Mouse (Mus musculus) embryonic stem cell, embryonic (primary cell): ENCODE measurements at regions not wholly inside any gene's neighbourhood (a gene's known extent, or its start where the extent isn't known, plus 50 kb on each side); places are given as distances from the start of the nearest gene placed in this dataset.

Experiments used
- CTCF ChIA-PET, 4 experiments: fragments of 300-600 bp in 2 of 4; fragments of 350-600 bp in 2 of 4; sonication (Branson Sonifier 250); formaldehyde crosslinking; loops; one replicate each; lab custom pipeline; 2022; ENCODE audit warnings: inconsistent platforms in 2 of 4; lab: Charles Lee
- POLR2A ChIA-PET, 4 experiments: fragments of 300-600 bp in 2 of 4; fragments of 350-600 bp in 2 of 4; sonication (Branson Sonifier 250); formaldehyde crosslinking; loops; one replicate each; lab custom pipeline; 2022; ENCODE audit warnings: antibody characterized with exemption in 4 of 4, inconsistent platforms in 1 of 4; lab: Charles Lee

- ChIA-PET POLR2A (interaction anchor here in 1 of 4 experiments (0.6 kb wide), 2 partner anchors 29 to 969 kb away, joined by 3 to 7 read pairs; no protein-coding TSS in a partner anchor), CTCF (no interaction called here)
These were observed 246.1 kb downstream of the Atp6ap1l start for GRCm38 (mm10) chr13:90659087-90659486.

DNA sequence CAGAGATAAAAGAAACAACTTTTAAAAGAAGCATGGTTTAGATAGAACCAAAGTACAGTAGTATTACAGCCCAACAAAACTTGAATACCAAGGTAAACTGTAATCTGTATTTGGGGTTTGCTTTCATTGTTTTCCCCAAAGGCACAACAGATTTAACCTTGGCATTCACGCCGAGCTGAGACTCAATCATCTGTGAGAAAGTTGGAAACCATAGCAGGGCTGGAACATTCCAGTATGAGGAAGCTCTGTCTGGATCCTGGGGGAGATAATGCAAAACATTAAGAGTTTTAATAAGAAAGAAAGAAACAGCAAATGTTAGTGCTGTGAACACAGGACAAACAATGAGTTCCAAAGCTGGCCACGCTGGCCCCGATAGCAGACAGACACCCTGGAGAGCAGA is 258.8 kb downstream of the Atp6ap1l start:
- ChIA-PET POLR2A (interaction anchor here in 1 of 4 experiments (0.6 kb wide), 1 partner anchor 867 kb away, joined by 10 read pairs; no protein-coding TSS in a partner anchor), CTCF (no interaction called here)

DNA sequence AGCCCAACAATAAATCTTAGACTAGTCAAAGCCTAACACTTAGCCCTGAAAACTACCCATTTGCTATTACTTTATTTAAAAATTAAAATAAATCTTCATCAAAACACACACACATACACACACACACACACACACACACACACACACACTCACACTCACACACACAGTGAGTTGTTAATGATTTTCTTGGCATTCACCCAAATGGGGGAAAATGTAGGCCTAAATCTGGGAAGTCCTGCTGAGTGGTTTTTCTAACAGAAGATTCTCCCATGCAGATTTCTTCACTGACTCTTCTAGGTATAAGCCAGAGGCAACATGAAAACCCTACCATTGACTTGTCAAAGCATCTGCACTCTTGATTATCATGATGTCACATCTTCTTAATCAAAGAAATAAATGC is 260.9 kb downstream of the Atp6ap1l start:
- ChIA-PET CTCF (no interaction called here), POLR2A (no interaction called here)

GRCm38 (mm10) chr13:90643575-90644215 is 261.5 kb downstream of the Atp6ap1l start:
- POLR2A ChIA-PET: no interaction called here

GRCm38 (mm10) chr13:90643109-90643508 is 262.0 kb downstream of the Atp6ap1l start:
- CTCF ChIA-PET: no interaction called here
- POLR2A ChIA-PET: no interaction called here

More at GRCm38 (mm10) chr13:90643575-90644215, 261.5 kb downstream of the Atp6ap1l start:
- CTCF ChIA-PET: no interaction called here

DNA sequence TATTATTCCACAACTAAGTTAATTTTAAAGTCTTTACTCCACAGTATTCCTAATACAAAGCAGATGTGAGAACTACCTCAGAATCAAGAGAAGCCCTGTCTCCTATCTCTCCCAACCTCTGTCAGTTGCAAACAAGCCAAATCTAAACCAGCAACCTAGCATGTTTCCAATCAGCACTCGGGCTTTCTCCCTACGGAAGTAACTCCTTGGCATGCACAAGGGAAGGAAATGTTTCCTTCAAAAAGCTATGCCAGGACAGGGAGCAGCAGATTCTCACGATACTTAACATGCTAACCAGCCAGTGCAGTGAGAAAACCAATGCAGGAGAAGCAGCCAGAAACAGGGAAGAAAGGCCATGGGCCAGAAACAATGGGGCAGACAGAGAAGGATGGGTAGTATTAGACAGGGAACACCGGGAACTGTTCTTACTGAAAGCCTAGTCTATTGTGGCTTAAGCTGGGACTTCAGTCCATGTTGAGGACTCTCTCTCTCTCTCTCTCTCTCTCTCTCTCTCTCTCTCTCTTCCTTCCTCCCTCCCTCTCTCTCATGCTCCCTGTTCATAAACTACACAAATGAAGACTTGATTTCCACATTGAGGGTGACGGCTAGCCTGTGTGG is 262.8 kb downstream of the Atp6ap1l start:
- ChIA-PET POLR2A (no interaction called here), CTCF (interaction anchor here in 1 of 4 experiments (0.5 kb wide), 1 partner anchor 244 kb away, joined by 7 read pairs; no protein-coding TSS in a partner anchor)
